Mouse (Mus musculus): Measurements from ENCODE around the gene Ccdc124. TPM values are rescaled to one million over a fixed set of nuclear protein-coding genes. Genes with fewer than 3 reads are reported as not detected.
"Not testable (repeated sequence)": the region's sequence is repeated elsewhere in the genome, so short reads cannot be mapped to it uniquely, and the experiment has no call there.

Gene Ccdc124
- polyA plus RNA-seq, 1 experiment from 2014 or later, result 95.8 TPM

DNA sequence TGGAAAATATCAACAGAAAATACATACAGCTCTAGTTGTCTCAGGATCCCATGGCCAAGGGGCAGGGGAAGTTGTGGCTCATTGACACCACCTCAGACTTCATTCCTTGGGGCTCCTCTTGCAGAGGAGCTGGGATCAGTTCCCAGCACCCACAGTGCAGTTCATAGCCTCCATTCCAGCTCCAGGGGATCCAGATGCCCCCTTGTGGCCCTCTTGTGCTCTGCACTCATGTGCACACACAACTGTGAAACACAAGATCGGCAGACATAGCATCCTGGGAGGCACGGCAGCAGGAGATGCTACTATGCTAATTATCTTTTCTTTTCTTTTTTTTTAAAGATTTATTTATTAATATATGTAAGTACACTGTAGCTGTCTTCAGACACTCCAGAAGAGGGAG lies 46.7 kb downstream of the Ccdc124 start:
- Histone ChIP-seq H3K27ac (no peak overlapping the region), H3K4me1 (peaks cover under 1% of the 10 kb centered on the region; the same call in 1 of the 2 replicates), H3K4me3 (no peak overlapping the region), H3K4me2 (no peak overlapping the region), H3K27me3 (no peaks in the 10 kb centered on the region), H3K9me3 (no peaks in the 10 kb centered on the region), H3K36me3 (no peaks in the 10 kb centered on the region), H3K9ac (no peak overlapping the region)
- 93% methylated on average over 2 of the region's 2 CpGs for WGBS
- ATAC-seq (ENCODE audit: insufficient number of reproducible peaks, low FRiP score, low TSS enrichment, low read depth), result no peak

DNA sequence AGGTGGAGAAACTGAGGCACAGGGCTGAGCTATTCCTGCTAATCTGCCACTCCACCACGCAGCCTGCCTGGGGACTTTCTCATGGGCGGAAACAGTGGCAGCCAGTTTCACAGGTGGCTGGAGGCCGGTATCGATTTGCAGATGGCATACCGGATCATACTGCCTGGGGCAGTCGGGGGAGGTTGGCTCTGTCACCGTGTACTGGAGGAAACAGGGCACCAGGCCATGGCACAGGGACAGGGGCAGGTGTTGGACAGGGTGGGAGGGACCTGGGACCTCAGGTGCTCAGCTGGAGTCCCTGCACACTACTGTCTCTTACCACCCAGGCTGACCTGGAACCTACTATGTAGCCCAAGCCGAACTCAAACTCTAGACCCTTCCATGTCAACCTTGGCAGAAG lies 47.9 kb downstream of the Ccdc124 start:
- 72% methylated on average over 8 of the region's 8 CpGs for WGBS
- no peak overlapping the region for H3K27ac ChIP-seq
- peaks cover 8% of the 10 kb centered on the region for H3K4me1 ChIP-seq
- H3K9ac ChIP-seq, result no peak overlapping the region
- no peak overlapping the region for H3K4me2 ChIP-seq
- H3K27me3 ChIP-seq, result peaks cover 3% of the 10 kb centered on the region; the same call in 1 of the 2 replicates
- no peaks in the 10 kb centered on the region for H3K36me3 ChIP-seq
- ATAC-seq (ENCODE audit: insufficient number of reproducible peaks, low FRiP score, low TSS enrichment, low read depth), result no peak
- no peak overlapping the region for H3K4me3 ChIP-seq
- H3K9me3 ChIP-seq, result no peaks in the 10 kb centered on the region

DNA sequence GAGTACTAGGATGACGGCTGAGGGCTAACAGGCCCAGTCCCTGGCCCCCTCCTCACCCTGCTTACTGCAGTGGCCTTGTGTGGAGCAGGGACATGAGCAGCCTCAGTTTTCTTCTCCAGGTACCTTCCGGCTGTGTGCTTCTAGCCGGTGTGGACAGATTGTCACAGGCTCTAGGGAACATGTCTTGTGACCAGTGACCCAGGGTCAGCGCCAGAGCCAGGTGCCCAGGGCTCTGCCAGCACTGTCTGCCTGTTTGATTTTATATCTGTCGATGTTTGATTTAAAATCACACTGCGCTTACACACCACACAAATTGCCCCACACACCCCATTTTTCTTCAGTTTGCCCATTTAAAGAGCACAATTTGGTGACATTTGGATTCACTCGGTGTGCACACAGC lies 49.9 kb downstream of the Ccdc124 start:
- peaks cover 19% of the 10 kb centered on the region for H3K27me3 ChIP-seq
- H3K4me1 ChIP-seq, result peaks cover 12% of the 10 kb centered on the region
- no peak overlapping the region for H3K4me2 ChIP-seq
- H3K9me3 ChIP-seq, result peaks cover 6% of the 10 kb centered on the region; the same call in 1 of the 2 replicates
- H3K36me3 ChIP-seq, result no peaks in the 10 kb centered on the region
- ATAC-seq (ENCODE audit: insufficient number of reproducible peaks, low FRiP score, low TSS enrichment, low read depth), result no peak
- H3K27ac ChIP-seq, result no peak overlapping the region
- no peak overlapping the region for H3K9ac ChIP-seq
- 84% methylated on average over 7 of the region's 7 CpGs for WGBS
- H3K4me3 ChIP-seq, result no peak overlapping the region

DNA sequence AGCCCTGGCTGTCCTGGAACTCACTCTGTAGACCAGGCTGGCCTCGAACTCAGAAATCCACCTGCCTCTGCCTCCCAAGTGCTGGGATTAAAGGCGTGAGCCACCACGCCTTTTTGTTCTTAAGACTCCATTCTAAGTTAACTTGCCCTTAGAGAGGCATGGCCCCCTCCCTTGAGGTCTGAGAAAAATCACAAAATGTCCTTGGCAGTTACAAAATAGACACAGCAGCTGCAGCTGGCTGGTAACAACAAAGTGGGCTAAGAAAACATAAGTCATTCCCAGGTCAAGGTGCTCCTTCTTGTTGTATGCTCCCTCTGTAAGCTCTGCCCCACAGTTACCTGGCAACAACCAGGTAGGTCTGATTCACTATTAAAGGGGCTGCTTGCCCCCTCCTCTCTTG lies 51.1 kb downstream of the Ccdc124 start:
- Histone ChIP-seq H3K9me3 (peaks cover 10% of the 10 kb centered on the region; the same call in 1 of the 2 replicates), H3K4me1 (peaks cover 12% of the 10 kb centered on the region), H3K27me3 (peaks cover 19% of the 10 kb centered on the region)
- H3K36me3 ChIP-seq; H3K4me2 ChIP-seq; H3K9ac ChIP-seq; ATAC-seq (ENCODE audit: insufficient number of reproducible peaks, low FRiP score, low TSS enrichment, low read depth); H3K4me3 ChIP-seq; H3K27ac ChIP-seq: not testable (repeated sequence)
- WGBS, result 82% methylated on average over 3 of the region's 3 CpGs

DNA sequence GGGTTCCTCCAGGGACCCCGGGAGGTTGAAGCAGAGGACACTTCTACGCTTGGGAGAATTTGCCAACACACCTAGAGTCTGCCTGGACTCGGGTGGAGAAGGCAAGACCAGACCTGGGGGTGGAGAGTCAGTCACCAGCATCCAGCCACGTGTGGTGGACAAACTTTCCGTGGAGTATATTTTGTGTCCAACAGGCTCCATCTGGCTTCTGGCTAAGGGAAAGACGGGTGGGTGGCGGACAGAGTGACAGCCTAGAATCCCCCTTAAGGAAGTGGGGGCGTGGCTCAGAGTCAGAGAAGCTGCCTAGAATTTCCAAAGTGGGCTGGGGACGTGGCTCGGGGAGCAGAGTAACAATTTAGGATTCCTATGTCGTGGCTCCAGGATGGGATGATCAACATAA lies 51.7 kb downstream of the Ccdc124 start:
- Histone ChIP-seq H3K9me3 (peaks cover 10% of the 10 kb centered on the region; the same call in 1 of the 2 replicates), H3K4me2 (no peak overlapping the region), H3K36me3 (no peaks in the 10 kb centered on the region), H3K27me3 (peaks cover 23% of the 10 kb centered on the region), H3K27ac (no peak overlapping the region), H3K4me3 (no peak overlapping the region), H3K9ac (no peak overlapping the region), H3K4me1 (peaks cover 14% of the 10 kb centered on the region)
- ATAC-seq (ENCODE audit: insufficient number of reproducible peaks, low FRiP score, low TSS enrichment, low read depth), result no peak
- WGBS, result 43% methylated on average over 11 of the region's 11 CpGs

DNA sequence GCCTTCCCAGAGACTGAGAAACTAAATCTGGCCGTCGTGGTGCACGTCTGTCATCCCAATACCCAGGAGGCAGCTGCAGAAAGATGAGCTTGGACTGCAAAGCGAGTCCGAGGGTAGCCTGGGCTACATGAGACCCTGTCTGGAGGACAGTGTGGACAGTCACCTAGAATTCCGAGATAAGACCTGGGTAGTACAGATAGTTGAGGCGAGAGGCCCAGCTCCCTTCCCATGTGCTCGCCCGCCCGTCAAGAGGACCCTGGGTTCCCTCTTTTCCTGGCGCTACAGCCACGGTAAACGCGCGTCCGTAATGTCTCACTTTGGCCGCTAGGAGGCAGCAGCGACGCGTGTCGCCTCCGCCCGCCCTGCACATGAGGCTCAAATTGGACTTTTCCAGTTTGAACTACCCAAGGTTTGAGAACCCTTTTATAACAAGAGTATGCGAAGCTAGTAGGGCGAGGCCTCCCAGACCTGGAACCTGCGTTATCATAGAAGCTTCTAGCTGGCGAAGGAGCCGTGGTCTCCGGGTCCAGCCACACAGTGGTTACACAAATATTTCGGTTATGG lies 52.3 kb downstream of the Ccdc124 start:
- Histone ChIP-seq H3K27ac (no peak overlapping the region), H3K27me3 (peaks cover 28% of the 10 kb centered on the region), H3K4me2 (no peak overlapping the region), H3K4me3 (no peak overlapping the region), H3K9ac (no peak overlapping the region), H3K9me3 (peaks cover 10% of the 10 kb centered on the region; the same call in 1 of the 2 replicates), H3K36me3 (no peaks in the 10 kb centered on the region), H3K4me1 (peaks cover 19% of the 10 kb centered on the region)
- 15% methylated on average over 30 of the region's 30 CpGs for WGBS
- no peak for ATAC-seq (ENCODE audit: insufficient number of reproducible peaks, low FRiP score, low TSS enrichment, low read depth)

DNA sequence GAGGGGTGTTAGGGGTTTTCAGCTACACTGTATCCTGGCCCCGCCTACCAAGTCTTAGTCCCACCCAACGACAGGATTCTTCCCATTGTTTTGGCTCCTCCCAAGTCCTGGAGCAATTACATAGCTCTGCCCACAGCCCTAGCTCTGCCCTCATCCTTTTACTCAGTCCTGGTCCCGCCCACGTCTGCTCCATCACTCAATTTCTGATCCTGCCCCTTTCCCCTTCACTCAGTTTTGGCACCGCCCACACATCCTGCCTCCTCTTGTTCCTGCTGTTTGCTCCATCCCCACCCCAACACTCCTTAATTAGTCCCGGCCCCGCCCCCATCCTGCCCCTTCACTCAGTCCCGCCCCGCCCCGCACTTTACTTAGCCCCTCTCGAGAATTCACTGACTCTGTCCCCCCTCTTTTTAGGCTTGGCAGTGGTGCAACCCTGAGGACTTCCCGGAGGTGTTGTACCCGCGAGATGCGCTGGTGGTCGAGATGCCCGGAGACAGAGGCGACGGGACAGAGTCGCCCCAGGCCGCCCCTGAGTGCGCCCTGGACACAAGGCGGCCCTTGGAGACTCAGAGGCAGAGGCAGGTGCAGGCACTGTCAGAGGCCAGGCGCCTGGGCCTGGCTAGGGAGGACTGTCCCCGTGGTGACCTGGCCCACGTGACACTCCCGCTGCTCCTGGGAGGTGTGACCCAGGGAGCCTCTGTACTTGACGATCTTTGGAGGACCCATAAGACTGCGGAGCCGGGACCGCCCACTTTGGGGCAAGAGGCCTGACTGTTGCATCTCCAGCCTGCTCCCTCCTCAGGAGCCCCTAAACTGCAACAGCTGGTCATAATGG lies 53.4 kb downstream of the Ccdc124 start:
- H3K4me1 ChIP-seq, result peaks cover 19% of the 10 kb centered on the region
- no peak overlapping the region for H3K4me2 ChIP-seq
- no peak overlapping the region for H3K27ac ChIP-seq
- H3K27me3 ChIP-seq, result peaks cover 39% of the 10 kb centered on the region
- ATAC-seq (ENCODE audit: insufficient number of reproducible peaks, low FRiP score, low TSS enrichment, low read depth), result peak; percentile 82
- no peak overlapping the region for H3K9ac ChIP-seq
- no peaks in the 10 kb centered on the region for H3K36me3 ChIP-seq
- no peak overlapping the region for H3K4me3 ChIP-seq
- WGBS, result 4% methylated on average over 31 of the region's 31 CpGs
- H3K9me3 ChIP-seq, result peaks cover 10% of the 10 kb centered on the region; the same call in 1 of the 2 replicates

Small RNA genes within 50 kb of the gene (microRNA-seq; reads per million reads assigned to microRNA genes)
- gene Mir7067, result not detected

Other genes with a start within 250 kb of the Ccdc124 start
- 0.16 and 0.24 TPM in 2 replicates for gene Gdf15, start 241.5 kb downstream of the Ccdc124 start, polyA plus RNA-seq (2015; fragmentation: Nextera tagmentation; extraction: Ambion mirVana)
- gene Pgpep1, start 213.5 kb downstream of the Ccdc124 start, polyA plus RNA-seq (2015; fragmentation: Nextera tagmentation; extraction: Ambion mirVana), result 57.5 and 60.7 TPM in 2 replicates
- 199 and 201 TPM in 2 replicates for gene Lsm4, start 200.7 kb downstream of the Ccdc124 start, polyA plus RNA-seq (2015; fragmentation: Nextera tagmentation; extraction: Ambion mirVana)
- 69.8 and 81.5 TPM in 2 replicates for gene Jund, start 175.0 kb downstream of the Ccdc124 start, polyA plus RNA-seq (2015; fragmentation: Nextera tagmentation; extraction: Ambion mirVana)
- gene Iqcn, start 170.5 kb downstream of the Ccdc124 start, polyA plus RNA-seq (2015; fragmentation: Nextera tagmentation; extraction: Ambion mirVana), result 0.04 TPM in 2 replicates
- gene Gm3336, start 155.4 kb downstream of the Ccdc124 start, polyA plus RNA-seq (2015; fragmentation: Nextera tagmentation; extraction: Ambion mirVana), result not detected in 2 replicates
- gene Pde4c, start 150.2 kb downstream of the Ccdc124 start, polyA plus RNA-seq (2015; fragmentation: Nextera tagmentation; extraction: Ambion mirVana), result 0.05 and 0.16 TPM in 2 replicates
- gene Rab3a, start 119.3 kb downstream of the Ccdc124 start, polyA plus RNA-seq (2015; fragmentation: Nextera tagmentation; extraction: Ambion mirVana), result 17.1 and 19.4 TPM in 2 replicates
- gene Mpv17l2, start 113.0 kb downstream of the Ccdc124 start, polyA plus RNA-seq (2015; fragmentation: Nextera tagmentation; extraction: Ambion mirVana), result 41.9 and 46.1 TPM in 2 replicates
- 85.8 and 91.4 TPM in 2 replicates for gene Pik3r2, start 97.2 kb downstream of the Ccdc124 start, polyA plus RNA-seq (2015; fragmentation: Nextera tagmentation; extraction: Ambion mirVana)
- gene Mast3, start 68.9 kb downstream of the Ccdc124 start, polyA plus RNA-seq (2015; fragmentation: Nextera tagmentation; extraction: Ambion mirVana), result 13.8 and 14.4 TPM in 2 replicates
- gene Il12rb1, start 65.5 kb downstream of the Ccdc124 start, polyA plus RNA-seq (2015; fragmentation: Nextera tagmentation; extraction: Ambion mirVana), result 0.13 and 0.35 TPM in 2 replicates
- 6.7 and 8.8 TPM in 2 replicates for gene Arrdc2, start 34.2 kb downstream of the Ccdc124 start, polyA plus RNA-seq (2015; fragmentation: Nextera tagmentation; extraction: Ambion mirVana)
- gene Kcnn1, start 10.7 kb downstream of the Ccdc124 start, polyA plus RNA-seq (2015; fragmentation: Nextera tagmentation; extraction: Ambion mirVana), result 2.3 and 3.1 TPM in 2 replicates
- gene Slc5a5, start 18.8 kb upstream of the Ccdc124 start, polyA plus RNA-seq (2015; fragmentation: Nextera tagmentation; extraction: Ambion mirVana), result 0.44 and 0.70 TPM in 2 replicates
- gene Rpl18a, start 23.5 kb upstream of the Ccdc124 start, polyA plus RNA-seq (2015; fragmentation: Nextera tagmentation; extraction: Ambion mirVana), result 3,854 and 4,707 TPM in 2 replicates
- gene Map1s, start 32.0 kb upstream of the Ccdc124 start, polyA plus RNA-seq (2015; fragmentation: Nextera tagmentation; extraction: Ambion mirVana), result 43.3 and 49.4 TPM in 2 replicates